Mouse (Mus musculus): Measurements from ENCODE around the gene Prdm11. TPM values are rescaled to one million over a fixed set of nuclear protein-coding genes. Genes with fewer than 3 reads are reported as not detected.

The Prdm11 gene
- polyA plus RNA-seq, 1 experiment from 2014 or later, result 1.4 TPM

- no peak for ATAC-seq
- Histone ChIP-seq H3K9me3 (replicated peaks) (no peaks in the 10 kb centered on the region), H3K27me3 (no peaks in the 10 kb centered on the region), H3K27ac (no peak overlapping the region), H3K4me2 (no peak overlapping the region), H3K36me3 (ENCODE audit: poor library complexity, severe bottlenecking) (no peaks in the 10 kb centered on the region), H3K9ac (no peak overlapping the region), H3K4me1 (peaks cover 11% of the 10 kb centered on the region), H3K4me3 (no peak overlapping the region)
- 7% methylated on average over 1 of the region's 1 CpGs for WGBS
Observed at GRCm38 (mm10) chr2:92949518-92949917, 96.4 kb downstream of the Prdm11 start.

GRCm38 (mm10) chr2:92948699-92949300, 97.2 kb downstream of the Prdm11 start:
- Histone ChIP-seq H3K4me3 (no peak overlapping the region), H3K4me2 (no peak overlapping the region), H3K4me1 (peaks cover 11% of the 10 kb centered on the region), H3K9ac (no peak overlapping the region), H3K9me3 (replicated peaks) (no peaks in the 10 kb centered on the region), H3K27ac (no peak overlapping the region), H3K27me3 (no peaks in the 10 kb centered on the region), H3K36me3 (ENCODE audit: poor library complexity, severe bottlenecking) (no peaks in the 10 kb centered on the region)
- ATAC-seq, result no peak
- WGBS, result 63% methylated on average over 7 of the region's 7 CpGs

GRCm38 (mm10) chr2:92947981-92948698, 97.8 kb downstream of the Prdm11 start:
- Histone ChIP-seq H3K27ac (no peak overlapping the region), H3K9me3 (replicated peaks) (no peaks in the 10 kb centered on the region), H3K4me2 (no peak overlapping the region), H3K4me1 (peaks cover 11% of the 10 kb centered on the region), H3K36me3 (ENCODE audit: poor library complexity, severe bottlenecking) (no peaks in the 10 kb centered on the region), H3K27me3 (no peaks in the 10 kb centered on the region), H3K4me3 (no peak overlapping the region), H3K9ac (no peak overlapping the region)
- no peak for ATAC-seq
- 17% methylated on average over 12 of the region's 12 CpGs for WGBS

- peaks cover 11% of the 10 kb centered on the region for H3K4me1 ChIP-seq
- no peaks in the 10 kb centered on the region for H3K9me3 ChIP-seq (replicated peaks)
- no peaks in the 10 kb centered on the region for H3K36me3 ChIP-seq (ENCODE audit: poor library complexity, severe bottlenecking)
- ATAC-seq, result no peak
- H3K27ac ChIP-seq, result no peak overlapping the region
- H3K9ac ChIP-seq, result no peak overlapping the region
- 89% methylated on average over 11 of the region's 11 CpGs for WGBS
- H3K27me3 ChIP-seq, result no peaks in the 10 kb centered on the region
- H3K4me2 ChIP-seq, result no peak overlapping the region
- H3K4me3 ChIP-seq, result no peak overlapping the region
Observed at GRCm38 (mm10) chr2:92945824-92946598, 100.0 kb downstream of the Prdm11 start.

- 93% methylated on average over 11 of the region's 11 CpGs for WGBS
- H3K27me3 ChIP-seq, result no peaks in the 10 kb centered on the region
- ATAC-seq, result no peak
Observed at GRCm38 (mm10) chr2:92945125-92945746, 100.7 kb downstream of the Prdm11 start.

GRCm38 (mm10) chr2:92944356-92944755, 101.6 kb downstream of the Prdm11 start:
- no peaks in the 10 kb centered on the region for H3K27me3 ChIP-seq
- ATAC-seq, result no peak
- H3K4me1 ChIP-seq, result peaks cover 11% of the 10 kb centered on the region
- no peak overlapping the region for H3K4me2 ChIP-seq
- H3K9ac ChIP-seq, result no peak overlapping the region
- no peaks in the 10 kb centered on the region for H3K36me3 ChIP-seq (ENCODE audit: poor library complexity, severe bottlenecking)
- WGBS, result 86% methylated on average over 3 of the region's 3 CpGs
- H3K4me3 ChIP-seq, result no peak overlapping the region
- H3K9me3 ChIP-seq (replicated peaks), result no peaks in the 10 kb centered on the region
- H3K27ac ChIP-seq, result no peak overlapping the region

More at GRCm38 (mm10) chr2:92945125-92945746, 100.7 kb downstream of the Prdm11 start:
- H3K27ac ChIP-seq, result no peak overlapping the region
- H3K4me2 ChIP-seq, result no peak overlapping the region
- no peak overlapping the region for H3K4me3 ChIP-seq
- no peaks in the 10 kb centered on the region for H3K36me3 ChIP-seq (ENCODE audit: poor library complexity, severe bottlenecking)
- no peak overlapping the region for H3K9ac ChIP-seq
- no peaks in the 10 kb centered on the region for H3K9me3 ChIP-seq (replicated peaks)
- H3K4me1 ChIP-seq, result peaks cover 11% of the 10 kb centered on the region

GRCm38 (mm10) chr2:92943406-92943805, 102.6 kb downstream of the Prdm11 start:
- no peaks in the 10 kb centered on the region for H3K27me3 ChIP-seq
- H3K27ac ChIP-seq, result no peak overlapping the region
- ATAC-seq, result no peak
- 91% methylated on average over 3 of the region's 3 CpGs for WGBS
- no peak overlapping the region for H3K9ac ChIP-seq
- no peak overlapping the region for H3K4me2 ChIP-seq
- H3K4me1 ChIP-seq, result peaks cover 7% of the 10 kb centered on the region
- H3K9me3 ChIP-seq (replicated peaks), result no peaks in the 10 kb centered on the region
- no peaks in the 10 kb centered on the region for H3K36me3 ChIP-seq (ENCODE audit: poor library complexity, severe bottlenecking)
- H3K4me3 ChIP-seq, result no peak overlapping the region

- WGBS, result 87% methylated on average over 3 of the region's 3 CpGs
- Histone ChIP-seq H3K27ac (no peak overlapping the region), H3K9me3 (replicated peaks) (no peaks in the 10 kb centered on the region), H3K4me2 (no peak overlapping the region), H3K27me3 (no peaks in the 10 kb centered on the region), H3K4me3 (no peak overlapping the region), H3K9ac (no peak overlapping the region), H3K36me3 (ENCODE audit: poor library complexity, severe bottlenecking) (no peaks in the 10 kb centered on the region), H3K4me1 (no peaks in the 10 kb centered on the region)
- no peak for ATAC-seq
Observed at GRCm38 (mm10) chr2:92941463-92941862, 104.5 kb downstream of the Prdm11 start.

GRCm38 (mm10) chr2:92940963-92941362, 105.0 kb downstream of the Prdm11 start:
- Histone ChIP-seq H3K9ac (no peak overlapping the region), H3K36me3 (ENCODE audit: poor library complexity, severe bottlenecking) (no peaks in the 10 kb centered on the region), H3K27me3 (no peaks in the 10 kb centered on the region), H3K4me1 (no peaks in the 10 kb centered on the region), H3K9me3 (replicated peaks) (no peaks in the 10 kb centered on the region), H3K27ac (no peak overlapping the region), H3K4me3 (no peak overlapping the region), H3K4me2 (no peak overlapping the region)
- ATAC-seq, result no peak
- 87% methylated on average over 9 of the region's 9 CpGs for WGBS

GRCm38 (mm10) chr2:92938827-92939226, 107.1 kb downstream of the Prdm11 start:
- 94% methylated on average over 7 of the region's 7 CpGs for WGBS
- Histone ChIP-seq H3K27me3 (no peaks in the 10 kb centered on the region), H3K36me3 (ENCODE audit: poor library complexity, severe bottlenecking) (no peaks in the 10 kb centered on the region), H3K9ac (no peak overlapping the region), H3K4me3 (no peak overlapping the region), H3K4me1 (peaks cover 18% of the 10 kb centered on the region), H3K9me3 (replicated peaks) (no peaks in the 10 kb centered on the region), H3K27ac (no peak overlapping the region), H3K4me2 (no peak overlapping the region)
- ATAC-seq, result no peak

- 92% methylated on average over 5 of the region's 5 CpGs for WGBS
- Histone ChIP-seq H3K4me1 (peaks cover 18% of the 10 kb centered on the region), H3K4me3 (no peak overlapping the region), H3K36me3 (ENCODE audit: poor library complexity, severe bottlenecking) (no peaks in the 10 kb centered on the region), H3K27me3 (no peaks in the 10 kb centered on the region), H3K9me3 (replicated peaks) (no peaks in the 10 kb centered on the region), H3K9ac (no peak overlapping the region), H3K4me2 (no peak overlapping the region), H3K27ac (no peak overlapping the region)
- ATAC-seq, result no peak
Observed at GRCm38 (mm10) chr2:92938063-92938462, 107.9 kb downstream of the Prdm11 start.

- ATAC-seq, result no peak
- WGBS, result 63% methylated on average over 3 of the region's 3 CpGs
- no peak overlapping the region for H3K27ac ChIP-seq
Observed at GRCm38 (mm10) chr2:92935483-92935882, 110.5 kb downstream of the Prdm11 start.

More at GRCm38 (mm10) chr2:92935483-92935882, 110.5 kb downstream of the Prdm11 start:
- Histone ChIP-seq H3K9ac (no peak overlapping the region), H3K4me3 (no peak overlapping the region), H3K4me1 (peaks cover 18% of the 10 kb centered on the region), H3K9me3 (replicated peaks) (no peaks in the 10 kb centered on the region), H3K4me2 (no peak overlapping the region), H3K27me3 (no peaks in the 10 kb centered on the region), H3K36me3 (ENCODE audit: poor library complexity, severe bottlenecking) (no peaks in the 10 kb centered on the region)
